Mouse (Mus musculus) forebrain, embryonic 13.5 days (tissue): Measurements from ENCODE around the gene Usp3. TPM values are rescaled to one million over a fixed set of nuclear protein-coding genes. Genes with fewer than 3 reads are reported as not detected.

Source experiments
- ATAC-seq: fragments of 200-750 bp; cut with Nextera tagmentation; 2 replicates; pipeline ENCODE4 v1.8.0; 2017
- H3K27ac ChIP-seq: fragments of 300-500 bp; sonication (generic); 2 replicates; pipeline ENCODE4 v1.5.1; 2015; ENCODE audit warnings: inconsistent platforms, mild to moderate bottlenecking, moderate library complexity
- H3K27me3 ChIP-seq: fragments of 300-500 bp; sonication (generic); 2 replicates; pipeline ENCODE4 v1.6.1; 2015; ENCODE audit warnings: mild to moderate bottlenecking, inconsistent platforms
- H3K36me3 ChIP-seq: fragments of 300-500 bp; sonication (generic); 2 replicates; pipeline ENCODE4 v1.6.1; 2015; ENCODE audit warnings: mild to moderate bottlenecking, inconsistent platforms; ENCODE audit not compliant: poor library complexity, severe bottlenecking
- H3K4me1 ChIP-seq: fragments of 300-500 bp; sonication (generic); 2 replicates; pipeline ENCODE4 v1.6.1; 2015; ENCODE audit warnings: inconsistent platforms
- H3K4me2 ChIP-seq: fragments of 300-500 bp; sonication (generic); 2 replicates; pipeline ENCODE4 v1.6.1; 2015; ENCODE audit warnings: inconsistent platforms, mild to moderate bottlenecking, moderate library complexity
- H3K4me3 ChIP-seq: fragments of 300-500 bp; sonication (generic); 2 replicates; pipeline ENCODE4 v1.5.1; 2015; ENCODE audit warnings: mild to moderate bottlenecking, inconsistent platforms
- H3K9ac ChIP-seq: fragments of 300-500 bp; sonication (generic); 2 replicates; pipeline ENCODE4 v1.6.1; 2015; ENCODE audit warnings: mild to moderate bottlenecking, inconsistent platforms
- H3K9me3 ChIP-seq: fragments of 300-500 bp; sonication (generic); replicated peaks from 2 replicates; pipeline ENCODE4 v1.6.1; 2016; ENCODE audit warnings: inconsistent platforms
- WGBS: fragments of 180-500 bp; shearing (Covaris S2); methylation state at CpG from one replicate; pipeline ENCODE4 v1.1.7; 2015; 5-methylcytosine and 5-hydroxymethylcytosine counted together
- polyA plus RNA-seq: library from polyadenylated mRNA; unstranded; fragments of >200 nt; fragmentation: Nextera tagmentation; extraction: Ambion mirVana; gene quantifications from 2 replicates; pipeline ENCODE4 v1.2.1, GENCODE M21; 2015

Gene Usp3
- polyA plus RNA-seq, 1 experiment from 2014 or later, result 127 TPM

DNA sequence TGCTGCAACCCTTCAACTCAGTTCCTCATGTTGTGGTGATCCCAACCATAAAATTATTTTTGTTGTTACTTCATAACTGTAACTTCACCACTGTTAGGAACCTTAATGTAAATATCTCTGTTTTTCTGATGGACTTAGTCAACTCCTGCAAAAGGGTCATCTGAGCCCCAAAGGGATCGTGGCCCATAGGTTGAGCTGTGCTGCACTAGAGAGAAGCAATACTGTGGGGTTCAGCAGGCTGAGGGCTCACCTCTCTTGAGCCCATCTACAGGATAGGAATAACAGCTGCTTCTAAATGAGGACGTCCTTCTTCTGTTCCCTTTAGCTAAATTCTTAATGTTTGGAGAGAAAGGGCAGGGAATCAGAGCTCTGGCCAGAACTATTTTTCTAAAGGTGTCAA is 7.6 kb upstream of the Usp3 start:
- H3K4me3 ChIP-seq, result no peak overlapping the region
- H3K4me1 ChIP-seq, result peaks cover 16% of the 10 kb centered on the region
- H3K27me3 ChIP-seq, result 0 out of 2 replicates have a peak, but pooled peaks cover 3% of the 10 kb centered on the region
- H3K9me3 ChIP-seq, result no peaks in the 10 kb centered on the region
- WGBS, result 74% methylated on average over 2 of the region's 2 CpGs
- no peak overlapping the region for H3K27ac ChIP-seq
- H3K9ac ChIP-seq, result no peak overlapping the region
- H3K36me3 ChIP-seq, result no peaks in the 10 kb centered on the region
- ATAC-seq, result no peak
- no peak overlapping the region for H3K4me2 ChIP-seq

DNA sequence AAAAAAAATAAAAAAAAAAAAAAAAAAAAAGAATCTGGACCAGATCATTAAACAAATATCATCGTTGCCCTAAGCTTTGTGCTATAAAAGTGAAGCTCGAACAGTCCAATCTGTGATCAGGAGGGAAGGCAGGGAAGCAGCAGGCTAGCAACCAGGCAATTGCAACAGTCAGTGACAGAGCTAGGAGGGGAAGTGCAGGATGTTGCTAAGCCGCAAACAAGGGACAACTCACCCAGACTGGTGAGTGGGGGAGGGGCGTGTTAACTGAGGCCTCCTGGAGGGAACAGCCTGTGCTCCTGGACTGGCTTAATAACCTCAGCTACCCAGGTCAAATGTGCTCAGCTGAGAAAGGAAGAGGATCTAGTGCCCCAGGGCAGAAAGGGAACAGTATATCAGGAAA is 6.6 kb upstream of the Usp3 start:
- Histone ChIP-seq H3K4me2 (no peak overlapping the region), H3K27ac (no peak overlapping the region), H3K4me3 (no peak overlapping the region), H3K36me3 (no peaks in the 10 kb centered on the region), H3K27me3 (0 out of 2 replicates have a peak, but pooled peaks cover 3% of the 10 kb centered on the region), H3K9ac (no peak overlapping the region), H3K4me1 (peaks cover 18% of the 10 kb centered on the region), H3K9me3 (no peaks in the 10 kb centered on the region)
- 6% methylated on average over 4 of the region's 4 CpGs for WGBS
- no peak for ATAC-seq

- no peak overlapping the region for H3K4me3 ChIP-seq
- H3K4me2 ChIP-seq, result no peak overlapping the region
- H3K27ac ChIP-seq, result no peak overlapping the region
- no peaks in the 10 kb centered on the region for H3K9me3 ChIP-seq
- peaks cover 26% of the 10 kb centered on the region for H3K4me1 ChIP-seq
- H3K27me3 ChIP-seq, result 0 out of 2 replicates have a peak, but pooled peaks cover 3% of the 10 kb centered on the region
- no peak overlapping the region for H3K9ac ChIP-seq
- 42% methylated on average over 5 of the region's 5 CpGs for WGBS
- no peak for ATAC-seq
- no peaks in the 10 kb centered on the region for H3K36me3 ChIP-seq
These were observed 5.7 kb upstream of the Usp3 start for GRCm38 (mm10) chr9:66598636-66599035.

DNA sequence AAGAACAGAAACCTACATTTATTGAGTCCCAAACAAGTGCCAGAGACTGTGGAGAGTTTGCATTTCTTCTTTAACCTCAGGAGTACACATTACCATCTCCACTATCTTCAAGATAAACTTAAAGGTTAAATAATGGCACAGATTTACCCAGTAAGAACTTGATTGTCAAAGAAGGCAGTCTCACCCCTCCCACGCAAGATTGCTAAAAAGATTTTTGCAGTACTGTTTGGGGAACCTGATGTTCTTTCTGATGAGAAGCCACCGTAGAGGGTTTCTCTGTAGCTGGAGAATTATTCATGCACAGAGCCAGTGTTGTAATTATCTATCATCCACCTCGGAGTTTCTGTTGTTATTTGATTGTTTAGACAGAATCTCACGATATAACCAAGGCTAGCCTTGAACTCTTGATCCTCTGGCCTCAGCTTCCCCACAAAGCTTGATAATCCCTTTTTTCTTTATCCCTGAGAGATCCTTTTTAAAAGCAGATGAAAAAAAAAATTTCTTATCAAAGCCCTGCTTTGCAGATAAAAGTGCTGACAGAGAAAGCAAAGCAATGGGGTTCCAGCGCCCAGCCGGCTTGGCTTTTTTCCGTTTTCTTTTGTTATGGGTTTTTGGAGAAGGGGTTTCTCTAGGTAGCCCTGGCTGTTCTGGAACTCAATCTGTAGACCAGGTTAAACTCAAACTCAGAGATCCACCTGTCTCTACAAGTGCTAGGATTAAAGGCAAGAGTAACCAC is 4.7 kb upstream of the Usp3 start:
- ATAC-seq, result no peak
- 14% methylated on average over 7 of the region's 7 CpGs for WGBS

GRCm38 (mm10) chr9:66597076-66597475 is 4.1 kb upstream of the Usp3 start:
- H3K27ac ChIP-seq, result no peak overlapping the region
- H3K27me3 ChIP-seq, result 0 out of 2 replicates have a peak, but pooled peaks cover 3% of the 10 kb centered on the region
- H3K4me1 ChIP-seq, result peaks cover 30% of the 10 kb centered on the region
- H3K4me3 ChIP-seq, result no peak overlapping the region
- no peaks in the 10 kb centered on the region for H3K9me3 ChIP-seq
- H3K36me3 ChIP-seq, result no peaks in the 10 kb centered on the region
- no peak overlapping the region for H3K9ac ChIP-seq
- no peak overlapping the region for H3K4me2 ChIP-seq
- 25% methylated on average over 6 of the region's 6 CpGs for WGBS
- no peak for ATAC-seq

More for the DNA sequence above, 4.7 kb upstream of the Usp3 start:
- Histone ChIP-seq H3K9ac (no peak overlapping the region), H3K27ac (no peak overlapping the region), H3K27me3 (0 out of 2 replicates have a peak, but pooled peaks cover 3% of the 10 kb centered on the region), H3K36me3 (no peaks in the 10 kb centered on the region), H3K9me3 (no peaks in the 10 kb centered on the region), H3K4me3 (no peak overlapping the region), H3K4me2 (no peak overlapping the region), H3K4me1 (peaks cover 30% of the 10 kb centered on the region)

DNA sequence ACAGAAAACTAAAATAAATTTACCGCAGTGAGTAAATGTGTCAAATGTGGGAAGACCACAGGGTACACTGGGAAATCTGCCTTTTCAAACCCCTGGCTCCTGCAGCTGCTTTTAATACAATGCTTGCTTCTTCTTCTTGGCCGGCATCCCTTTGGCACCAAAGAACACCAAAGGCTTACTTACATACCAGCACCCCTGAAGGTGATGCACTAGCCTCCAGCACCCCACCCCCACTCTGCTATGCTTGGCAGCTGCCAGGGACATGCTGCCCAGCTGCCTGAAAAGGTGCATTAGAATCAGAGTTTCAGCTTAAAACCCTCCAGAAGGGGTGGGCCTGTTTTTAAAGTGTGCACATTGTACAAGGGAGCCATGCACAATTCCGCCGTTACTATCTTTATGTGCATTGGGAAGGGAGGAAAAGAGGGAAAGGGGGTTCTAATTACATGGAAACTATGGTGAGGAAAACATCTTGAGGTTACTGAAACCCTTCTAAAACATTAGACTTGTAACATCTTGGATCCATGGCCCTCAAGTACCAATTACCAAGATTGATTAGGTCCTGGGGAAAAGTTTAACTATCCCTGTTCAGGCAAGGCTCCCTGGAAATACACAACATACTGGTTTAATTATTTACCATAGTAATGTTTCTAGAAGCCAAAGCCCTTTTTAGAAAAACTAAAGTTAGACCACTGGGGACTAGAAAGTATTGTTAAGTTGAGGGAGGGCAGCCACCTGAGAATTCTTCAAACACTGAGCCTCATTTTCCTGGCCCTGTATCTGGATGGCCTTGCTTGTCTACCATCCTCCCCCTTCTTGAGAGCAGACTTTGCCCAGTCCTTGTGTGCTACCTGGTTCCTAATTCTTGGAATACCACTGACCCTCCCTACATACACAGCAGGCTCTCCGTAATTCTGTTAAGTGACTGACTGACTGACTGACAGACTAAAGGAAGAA is 3.1 kb upstream of the Usp3 start:
- WGBS, result 45% methylated on average over 5 of the region's 5 CpGs

DNA sequence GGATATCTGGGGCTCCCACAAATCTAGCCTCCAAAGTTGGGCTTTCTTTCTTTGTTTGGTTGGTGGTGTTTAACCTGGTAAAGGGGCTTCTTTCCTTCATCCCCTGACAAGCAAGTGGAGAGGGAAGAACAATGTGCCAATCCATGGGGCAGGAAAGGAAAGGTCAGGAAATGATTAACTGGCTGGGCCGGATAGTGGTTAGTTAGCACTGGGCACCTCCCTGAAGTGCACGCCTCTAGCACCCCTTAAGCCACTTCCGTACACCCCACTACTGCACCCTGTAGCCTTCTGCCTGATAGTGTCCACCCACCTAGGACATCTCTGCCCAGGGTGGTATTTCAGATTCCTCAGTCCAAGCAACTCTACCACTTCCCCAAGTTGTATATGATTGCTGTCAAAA is 1.1 kb upstream of the Usp3 start:
- Histone ChIP-seq H3K9me3 (no peaks in the 10 kb centered on the region), H3K4me3 (no peak overlapping the region), H3K4me2 (peak overlapping the region; percentile 83), H3K9ac (no peak overlapping the region), H3K4me1 (peaks cover 48% of the 10 kb centered on the region), H3K27ac (peak overlapping the region; percentile 72), H3K27me3 (0 out of 2 replicates have a peak, but pooled peaks cover 3% of the 10 kb centered on the region), H3K36me3 (no peaks in the 10 kb centered on the region)
- WGBS, result 71% methylated on average over 3 of the region's 3 CpGs
- ATAC-seq, result no peak

More for the DNA sequence above, 3.1 kb upstream of the Usp3 start:
- Histone ChIP-seq H3K9ac (no peak overlapping the region), H3K27ac (no peak overlapping the region), H3K9me3 (no peaks in the 10 kb centered on the region), H3K36me3 (no peaks in the 10 kb centered on the region), H3K4me2 (no peak overlapping the region), H3K4me3 (no peak overlapping the region), H3K4me1 (peaks cover 35% of the 10 kb centered on the region), H3K27me3 (0 out of 2 replicates have a peak, but pooled peaks cover 3% of the 10 kb centered on the region)
- ATAC-seq, result no peak

DNA sequence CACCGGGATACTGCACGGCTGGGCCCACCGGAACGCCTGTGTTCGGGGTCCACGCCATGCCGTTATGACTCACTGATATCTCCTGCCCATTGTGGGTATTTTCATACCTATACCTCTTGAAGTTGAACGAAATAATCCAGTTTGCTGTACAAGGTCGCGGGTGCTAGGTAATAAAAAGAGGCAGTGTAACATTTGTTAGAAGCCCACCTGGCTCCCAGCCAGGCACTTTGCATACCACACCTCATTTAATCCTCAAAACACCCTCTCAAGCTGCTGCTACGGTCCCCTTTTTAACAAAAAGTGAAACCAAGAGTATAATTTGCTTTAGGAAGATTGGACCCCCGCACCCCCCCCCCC is 649 bp upstream of the Usp3 start:
- peak overlapping the region; percentile 72 for H3K27ac ChIP-seq
- H3K9me3 ChIP-seq, result no peaks in the 10 kb centered on the region
- peak overlapping the region; percentile 94 for H3K4me3 ChIP-seq
- ATAC-seq, result no peak; the same call in 1 of the 2 replicates
- peak overlapping the region; percentile 83 for H3K4me2 ChIP-seq
- H3K36me3 ChIP-seq, result no peaks in the 10 kb centered on the region
- peaks cover 52% of the 10 kb centered on the region for H3K4me1 ChIP-seq
- 2% methylated on average over 12 of the region's 12 CpGs for WGBS
- H3K27me3 ChIP-seq, result 0 out of 2 replicates have a peak, but pooled peaks cover 3% of the 10 kb centered on the region
- peak overlapping the region; percentile 64 for H3K9ac ChIP-seq

DNA sequence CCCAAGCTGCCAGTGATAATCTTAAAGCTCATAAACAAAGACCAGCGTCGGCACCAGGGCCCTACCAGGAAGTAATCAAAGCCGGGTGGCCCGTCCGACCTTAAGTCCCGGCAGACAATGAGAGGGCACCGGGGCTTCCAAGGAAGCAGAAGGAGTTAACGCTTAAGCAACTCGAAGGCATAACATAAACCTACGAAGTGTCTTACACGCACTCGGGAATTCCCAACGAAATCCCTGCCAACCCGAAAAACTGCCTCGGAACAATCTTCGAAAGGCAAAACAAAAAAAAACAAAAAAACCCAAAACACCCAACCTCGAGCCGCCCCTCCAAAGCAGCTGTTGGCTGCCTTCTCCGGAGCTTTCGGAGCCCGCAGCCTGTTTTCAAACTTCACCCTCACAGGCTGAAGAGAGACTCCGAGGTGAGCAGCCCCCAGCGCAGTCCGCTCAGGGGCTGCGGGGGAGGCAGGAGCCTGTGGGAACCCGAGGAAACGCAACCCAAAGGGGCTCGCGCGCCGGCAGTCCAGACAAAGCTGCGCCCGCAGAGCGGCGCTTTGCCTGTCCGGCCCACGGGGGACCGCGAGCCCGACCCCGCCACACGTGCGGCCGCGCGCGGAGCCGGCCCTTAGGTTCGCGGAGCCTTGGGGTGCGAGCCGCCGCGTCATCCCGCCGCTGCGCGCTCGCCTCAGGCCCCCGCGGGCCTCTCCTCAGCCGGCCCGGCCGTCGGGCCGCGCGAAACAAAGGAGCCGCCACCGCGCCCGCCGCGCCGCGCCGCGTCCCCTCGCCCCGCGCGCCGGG is 894 bp downstream of the Usp3 start:
- Histone ChIP-seq H3K9ac (peak overlapping the region; percentile 98), H3K9me3 (no peaks in the 10 kb centered on the region), H3K27ac (peak overlapping the region; percentile 96), H3K4me3 (peak overlapping the region; percentile 94), H3K27me3 (0 out of 2 replicates have a peak, but pooled peaks cover 3% of the 10 kb centered on the region), H3K4me2 (peak overlapping the region; percentile 83), H3K4me1 (peaks cover 66% of the 10 kb centered on the region), H3K36me3 (no peaks in the 10 kb centered on the region)
- WGBS, result under 1% methylated on average over 42 of the region's 83 CpGs
- ATAC-seq, result peak; percentile 63

DNA sequence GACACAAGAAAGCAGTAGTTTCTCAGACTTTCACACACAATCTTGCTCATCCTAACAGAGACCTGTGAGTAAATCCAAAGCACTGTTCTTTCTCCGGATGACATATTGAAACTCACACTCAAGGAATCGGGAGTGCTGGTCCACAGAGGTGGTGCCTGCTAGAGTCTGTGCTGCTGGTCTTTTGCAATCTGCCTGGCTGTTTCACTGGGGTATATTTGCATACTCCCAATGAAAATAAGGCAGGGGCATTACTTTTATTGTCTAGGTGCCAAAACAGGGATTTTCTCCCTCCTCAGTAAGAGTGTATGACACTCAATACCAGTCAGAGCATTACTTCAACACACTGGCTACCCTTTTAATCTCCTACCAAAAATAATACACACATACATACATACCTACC is 2.9 kb downstream of the Usp3 start:
- no peak for ATAC-seq
- 0 out of 2 replicates have a peak overlapping the region, but pooled peaks have one; percentile 35 for H3K9ac ChIP-seq
- H3K4me3 ChIP-seq, result peak overlapping the region; percentile 94
- H3K4me1 ChIP-seq, result peaks cover 59% of the 10 kb centered on the region
- H3K27me3 ChIP-seq, result no peaks in the 10 kb centered on the region
- peak overlapping the region; percentile 83 for H3K4me2 ChIP-seq
- H3K27ac ChIP-seq, result no peak overlapping the region; the same call in 1 of the 2 replicates
- 33% methylated on average over 2 of the region's 2 CpGs for WGBS
- H3K36me3 ChIP-seq, result no peaks in the 10 kb centered on the region
- H3K9me3 ChIP-seq, result no peaks in the 10 kb centered on the region

DNA sequence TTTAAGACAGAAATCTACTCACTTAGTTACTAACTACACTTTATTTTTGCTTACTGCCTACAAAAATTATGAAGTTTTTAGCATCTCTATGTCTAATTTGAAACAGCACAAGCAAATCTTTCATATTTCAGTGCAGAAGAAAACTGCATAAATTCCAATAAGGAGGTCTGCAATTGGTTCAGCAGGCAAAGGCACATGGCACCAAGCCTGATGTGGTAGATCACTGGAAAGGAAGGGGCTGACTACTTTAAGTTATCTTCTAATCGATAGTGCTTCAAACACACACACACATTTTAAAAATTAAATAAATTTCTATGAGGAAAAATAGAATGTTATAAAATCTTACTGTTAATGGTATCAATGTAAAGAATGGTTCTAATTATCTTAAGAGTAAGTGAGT is 5.9 kb downstream of the Usp3 start:
- WGBS, result 100% methylated on average over 1 of the region's 1 CpGs

More for the DNA sequence above, 5.9 kb downstream of the Usp3 start:
- Histone ChIP-seq H3K9me3 (no peaks in the 10 kb centered on the region), H3K4me3 (no peak overlapping the region), H3K36me3 (no peaks in the 10 kb centered on the region), H3K27me3 (no peaks in the 10 kb centered on the region), H3K4me1 (peaks cover 47% of the 10 kb centered on the region), H3K4me2 (no peak overlapping the region), H3K27ac (no peak overlapping the region), H3K9ac (no peak overlapping the region)
- ATAC-seq, result no peak
